Mouse (Mus musculus) megakaryocyte progenitor cell, adult 5-6 weeks (primary cell): ENCODE measurements around the gene Defb18. TPM values are rescaled to one million over a fixed set of nuclear protein-coding genes. Genes with fewer than 3 reads are reported as not detected.
"Not testable (repeated sequence)": the region's sequence is repeated elsewhere in the genome, so short reads cannot be mapped to it uniquely, and the experiment has no call there.

Experiments
- ATAC-seq: replicated peaks from 2 replicates; pipeline ENCODE4 v1.8.0; 2016; ENCODE audit warnings: mild to moderate bottlenecking, moderate TSS enrichment, inconsistent platforms; ENCODE audit not compliant: poor library complexity
- total RNA-seq, 2 experiments: library from RNA; stranded (forward) in 1 of 2; stranded (reverse) in 1 of 2; fragments of 157-497, 149-512 nt in 1 of 2; fragments of 200-1000 nt in 1 of 2; gene quantifications; 2 replicates each; pipeline versions ENCODE4 v1.2.3 to v1.2.4; 2015 to 2017

Gene Defb18
- total RNA-seq (2015) (not detected in 2 replicates), total RNA-seq (2017) (not detected in 2 replicates)

GRCm38 (mm10) chr1:18237343-18237742 lies at the start of gene Defb18:
Defb18 (minus strand) TSS chr1:18237443.
- ATAC-seq: no peak

DNA sequence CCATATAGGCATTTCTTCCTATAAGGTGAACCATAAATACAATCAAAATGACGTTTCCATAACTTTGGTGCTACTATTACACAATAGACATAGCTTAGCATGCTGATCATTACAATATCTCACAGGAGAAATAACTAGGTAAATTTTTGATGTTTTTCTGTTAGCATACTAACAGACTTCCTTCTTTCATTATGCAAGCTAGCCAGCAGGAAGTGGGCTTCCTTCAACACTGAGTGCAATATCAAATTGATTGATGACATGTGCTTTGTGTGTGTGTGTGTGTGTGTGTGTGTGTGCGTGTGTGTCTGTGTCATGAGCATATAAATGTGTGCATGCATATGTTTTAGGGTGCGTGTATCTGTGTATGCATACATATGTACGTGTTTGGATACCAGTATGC lies 33.9 kb upstream of the Defb18 start:
- peak; percentile 87 for ATAC-seq

DNA sequence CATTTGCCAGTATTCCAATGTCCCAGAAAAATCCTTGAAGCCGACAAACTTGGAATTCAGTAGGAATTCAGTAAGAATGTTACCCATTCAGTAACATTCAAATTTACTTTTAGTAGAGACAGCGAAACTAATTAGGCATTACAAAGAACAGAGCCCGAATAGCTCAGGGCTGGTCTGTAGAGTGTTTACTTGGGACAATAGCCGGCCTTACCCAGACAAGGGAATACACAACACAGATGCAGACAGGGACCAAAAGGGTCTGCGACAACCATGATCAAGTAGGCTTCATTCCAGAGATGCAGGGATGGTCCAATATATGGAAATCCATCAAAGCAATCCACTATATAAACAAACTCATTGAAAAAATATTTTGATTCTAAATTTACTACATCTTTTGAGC lies 31.6 kb upstream of the Defb18 start:
- no peak for ATAC-seq

DNA sequence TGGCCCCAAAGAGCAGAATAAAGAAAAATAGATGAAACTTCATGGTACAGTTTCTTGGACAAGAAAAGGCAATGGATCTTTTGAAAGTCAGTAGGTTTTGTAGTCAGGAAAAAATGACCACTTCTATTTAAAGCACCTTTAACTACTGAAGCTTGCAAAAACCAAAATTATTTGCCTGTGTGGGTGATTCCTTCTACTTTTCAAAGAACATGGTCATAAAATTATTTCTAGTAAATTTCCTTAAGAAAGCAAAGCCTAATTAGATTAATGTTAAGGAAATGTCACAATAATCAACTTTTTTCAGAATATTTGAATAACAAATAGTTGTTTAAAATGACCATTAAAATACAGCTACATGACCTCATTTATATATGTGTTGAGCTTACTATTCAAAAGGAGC lies 27.8 kb upstream of the Defb18 start, which contains the start of gene Defb41:
Gene Defb41 (minus strand): TSS at position 101 of the 400 bp plus-strand sequence.
- ATAC-seq: no peak

DNA sequence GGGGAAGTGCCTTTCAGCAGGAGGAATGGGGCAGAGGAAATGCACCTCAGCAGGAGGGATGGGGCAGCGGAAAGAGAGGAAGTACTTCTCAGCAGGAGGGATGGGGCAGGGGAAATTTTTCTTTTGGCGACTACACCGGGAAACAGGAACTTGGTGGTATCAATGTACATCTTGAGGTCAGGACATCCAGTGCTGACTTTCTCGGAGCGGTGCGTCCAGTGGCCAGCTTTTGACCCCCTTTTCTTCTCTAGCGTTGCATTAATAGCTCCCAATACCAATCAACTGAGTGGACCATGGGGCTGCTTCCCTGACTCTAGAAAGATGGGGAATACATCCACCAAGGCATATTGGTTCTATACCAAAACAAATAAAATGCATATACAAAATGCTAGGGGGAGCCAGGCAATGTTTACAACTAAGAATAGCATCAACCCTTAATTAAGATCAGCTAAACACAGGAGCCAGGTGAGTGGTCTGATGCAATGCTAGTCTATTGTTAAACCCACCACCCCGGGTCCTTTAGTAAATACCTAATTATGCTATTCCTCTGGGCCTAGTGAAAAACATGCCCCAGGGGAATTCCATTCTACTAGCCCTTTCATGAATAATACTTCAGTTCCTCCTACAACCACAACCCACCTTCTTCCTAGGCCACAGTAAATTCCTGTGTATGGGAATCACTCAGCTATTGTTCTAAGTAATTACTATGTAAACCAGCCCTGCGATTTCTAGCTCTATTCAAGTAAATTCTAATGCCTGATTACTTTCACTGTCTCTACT lies 8.7 kb upstream of the Defb18 start:
- not testable (repeated sequence) for ATAC-seq

GRCm38 (mm10) chr1:18223385-18223945 lies 13.8 kb downstream of the Defb18 start:
- no peak for ATAC-seq

DNA sequence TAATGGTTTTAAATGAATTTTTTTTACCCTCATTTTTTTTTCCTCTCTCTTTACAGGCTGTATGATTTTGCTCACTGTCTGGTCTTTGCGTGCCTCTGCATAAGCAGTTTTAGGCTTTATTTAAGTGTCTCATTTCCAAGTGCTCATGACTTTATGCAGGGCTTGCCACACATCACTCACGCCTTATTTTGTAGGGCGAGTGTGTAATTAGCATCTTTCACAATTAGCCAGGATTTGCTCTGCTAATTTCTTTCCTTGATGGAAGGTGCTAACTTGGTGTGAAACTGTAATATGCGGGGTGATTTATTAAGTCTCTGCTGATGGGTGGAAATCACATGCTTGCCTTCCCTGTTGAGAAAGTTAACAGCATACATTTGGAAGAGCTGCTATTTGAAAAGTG lies 45.5 kb downstream of the Defb18 start:
- no peak for ATAC-seq

GRCm38 (mm10) chr1:18190714-18191712 lies 46.2 kb downstream of the Defb18 start:
- ATAC-seq: no peak

Other genes with a start within 250 kb of the Defb18 start
- not detected in 2 replicates for gene Crisp4, start 91.5 kb downstream of the Defb18 start, total RNA-seq (2015)
- not detected in 2 replicates for gene Crisp4, start 91.5 kb downstream of the Defb18 start, total RNA-seq (2017)
- not detected in 2 replicates for gene Defb41, start 27.7 kb upstream of the Defb18 start, total RNA-seq (2015)
- gene Defb41, start 27.7 kb upstream of the Defb18 start, total RNA-seq (2017): not detected in 2 replicates